Mouse (Mus musculus) cerebellum, adult 2 months (tissue): ENCODE results near the gene Etfb.

Experiments
- CTCF ChIP-seq: fragments of 200-500 bp; IDR thresholded peaks from 2 replicates; pipeline ENCODE4 v1.5.1; 2011; ENCODE audit warnings: low read depth, mild to moderate bottlenecking, control low read depth, low read length, moderate library complexity, borderline replicate concordance; ENCODE audit not compliant: insufficient read depth
- POLR2A ChIP-seq: fragments of 200-500 bp; IDR thresholded peaks from 2 replicates; pipeline ENCODE4 v1.6.1; 2011; ENCODE audit warnings: low read length, control low read depth, borderline replicate concordance; ENCODE audit not compliant: insufficient read depth

GRCm38 (mm10) chr7:43495343-43496021 lies 51.6 kb downstream of the Etfb start:
- TF ChIP-seq CTCF (peak; percentile 80), POLR2A (no peak)
